Mouse (Mus musculus) C2C12 (cell line): ENCODE results near the gene H2-Oa. TPM values are rescaled to one million over a fixed set of nuclear protein-coding genes. Genes with fewer than 3 reads are reported as not detected.

Experiments
- H3K27me3 ChIP-seq: one replicate; pipeline ENCODE4 v1.6.1; 2011; ENCODE audit not compliant: control insufficient read depth, insufficient read depth, insufficient read length
- H3K36me3 ChIP-seq: one replicate; pipeline ENCODE4 v1.6.1; 2011; ENCODE audit not compliant: control insufficient read depth, insufficient read depth
- H3K4me3 ChIP-seq: one replicate; pipeline ENCODE4 v1.5.1; 2011; ENCODE audit warnings: mild to moderate bottlenecking, control low read depth; ENCODE audit not compliant: poor library complexity, insufficient read depth, severe bottlenecking
- H3K79me2 ChIP-seq: one replicate; pipeline ENCODE4 v1.6.1; 2011; ENCODE audit not compliant: control insufficient read depth, insufficient read depth
- H3K79me3 ChIP-seq: one replicate; pipeline ENCODE4 v1.6.1; 2011; ENCODE audit warnings: low read depth, control low read depth
- H3ac ChIP-seq: one replicate; pipeline ENCODE3; 2011; ENCODE audit warnings: low read depth; ENCODE audit not compliant: control insufficient read depth, insufficient read length
- CEBPB ChIP-seq: IDR thresholded peaks from one replicate; pipeline ENCODE4 v1.6.1; 2011; ENCODE audit warnings: low read depth, mild to moderate bottlenecking, control low read depth, moderate library complexity
- CTCF ChIP-seq: IDR thresholded peaks from one replicate; pipeline ENCODE4 v1.5.1; 2011; ENCODE audit not compliant: control insufficient read depth, insufficient read depth, insufficient read length
- FOSL1 ChIP-seq: IDR thresholded peaks from one replicate; pipeline ENCODE4 v1.8.0; 2011; ENCODE audit warnings: mild to moderate bottlenecking, low read length; ENCODE audit not compliant: poor library complexity, insufficient read depth, severe bottlenecking
- MAX ChIP-seq: IDR thresholded peaks from one replicate; pipeline ENCODE4 v1.6.1; 2011; ENCODE audit warnings: mild to moderate bottlenecking, control low read depth
- MYOD1 ChIP-seq: IDR thresholded peaks from one replicate; pipeline ENCODE4 v1.6.1; 2011; ENCODE audit warnings: low read depth; ENCODE audit not compliant: control insufficient read depth, insufficient read length
- MYOG ChIP-seq: IDR thresholded peaks from one replicate; pipeline ENCODE4 v1.6.1; 2011; ENCODE audit not compliant: control insufficient read depth, insufficient read length; ENCODE audit errors: extremely low read depth
- USF1 ChIP-seq: IDR thresholded peaks from one replicate; pipeline ENCODE4 v1.6.1; 2011; ENCODE audit warnings: low read depth, mild to moderate bottlenecking, control low read depth, moderate library complexity
- long read RNA-seq, 2 experiments: library from polyadenylated mRNA; unstranded; transcript quantifications; one replicate each; pipeline ENCODE4 v2.0.0; 2019 to 2020
- polyA plus RNA-seq: library from polyadenylated mRNA; unstranded; fragments of >200 nt; fragmentation: generic; extraction: Trizol; gene quantifications from one replicate; pipeline ENCODE4 v1.2.1, GENCODE M21; 2012; ENCODE audit warnings: missing spikeins

Gene H2-Oa
- not detected for polyA plus RNA-seq
- long read RNA-seq, experiment 1, result 0 reads
- long read RNA-seq, experiment 2, result 0 reads

GRCm38 (mm10) chr17:34092197-34092875 is at the start of gene H2-Oa:
Gene H2-Oa, plus strand, starts transcription at chr17:34092340.
- Histone ChIP-seq H3K36me3 (no peaks in the 10 kb centered on the region), H3K79me2 (no peaks in the 10 kb centered on the region), H3ac (no peak within 1 kb of the TSS), H3K27me3 (peaks cover 5% of the 10 kb centered on the region), H3K79me3 (no peaks in the 10 kb centered on the region), H3K4me3 (no peak within 1 kb of the TSS)
- TF ChIP-seq MAX (no peak), MYOD1 (no peak)

- Histone ChIP-seq H3K27me3 (no peaks in the 10 kb centered on the region), H3K79me3 (no peaks in the 10 kb centered on the region), H3ac (no peak overlapping the region), H3K36me3 (no peaks in the 10 kb centered on the region), H3K79me2 (no peaks in the 10 kb centered on the region), H3K4me3 (no peak overlapping the region)
- TF ChIP-seq FOSL1 (no peak), MYOG (no peak), MAX (no peak)
These were observed 46.2 kb upstream of the H2-Oa start for GRCm38 (mm10) chr17:34045941-34046340.

GRCm38 (mm10) chr17:34047404-34048050 is 44.6 kb upstream of the H2-Oa start:
- Histone ChIP-seq H3ac (no peak overlapping the region), H3K79me2 (no peaks in the 10 kb centered on the region), H3K4me3 (no peak overlapping the region), H3K36me3 (no peaks in the 10 kb centered on the region), H3K79me3 (no peaks in the 10 kb centered on the region), H3K27me3 (no peaks in the 10 kb centered on the region)
- TF ChIP-seq MYOG, result no peak
- no peak for TF ChIP-seq CEBPB
- TF ChIP-seq CTCF, result no peak
- TF ChIP-seq MAX, result no peak
- TF ChIP-seq USF1, result no peak
- no peak for TF ChIP-seq FOSL1
- TF ChIP-seq MYOD1, result no peak

- TF ChIP-seq FOSL1, result no peak
- no peak for TF ChIP-seq MYOD1
- no peak for TF ChIP-seq CEBPB
- TF ChIP-seq MYOG, result no peak
- no peak for TF ChIP-seq USF1
- TF ChIP-seq CTCF, result no peak
- TF ChIP-seq MAX, result no peak
- Histone ChIP-seq H3K79me2 (no peaks in the 10 kb centered on the region), H3ac (no peak overlapping the region), H3K79me3 (no peaks in the 10 kb centered on the region), H3K27me3 (no peaks in the 10 kb centered on the region), H3K36me3 (no peaks in the 10 kb centered on the region), H3K4me3 (no peak overlapping the region)
These were observed 34.9 kb upstream of the H2-Oa start for GRCm38 (mm10) chr17:34057224-34057623.

- TF ChIP-seq CTCF (no peak), CEBPB (no peak), USF1 (no peak), FOSL1 (no peak), MYOG (no peak), MAX (no peak), MYOD1 (no peak)
- no peak overlapping the region for H3K4me3 ChIP-seq
- no peaks in the 10 kb centered on the region for H3K79me2 ChIP-seq
- no peaks in the 10 kb centered on the region for H3K79me3 ChIP-seq
- H3K27me3 ChIP-seq, result peaks cover 3% of the 10 kb centered on the region
- H3K36me3 ChIP-seq, result no peaks in the 10 kb centered on the region
- no peak overlapping the region for H3ac ChIP-seq
These were observed 23.3 kb upstream of the H2-Oa start for GRCm38 (mm10) chr17:34068864-34069263.

GRCm38 (mm10) chr17:34072091-34072490 is 20.0 kb upstream of the H2-Oa start:
- no peaks in the 10 kb centered on the region for H3K36me3 ChIP-seq
- no peak overlapping the region for H3K4me3 ChIP-seq
- H3K79me2 ChIP-seq, result no peaks in the 10 kb centered on the region
- peaks cover 1% of the 10 kb centered on the region for H3K27me3 ChIP-seq
- no peak overlapping the region for H3ac ChIP-seq
- H3K79me3 ChIP-seq, result no peaks in the 10 kb centered on the region
- TF ChIP-seq FOSL1 (no peak), CEBPB (no peak), MYOG (no peak), MYOD1 (no peak)
